Mouse (Mus musculus): ENCODE data around the gene Shmt1. TPM values are rescaled to one million over a fixed set of nuclear protein-coding genes. Genes with fewer than 3 reads are reported as not detected.

Shmt1 gene
- polyA plus RNA-seq, 1 experiment from 2014 or later = 62.6 TPM

GRCm38 (mm10) chr11:60828903-60829302 is 17.4 kb upstream of the Shmt1 start:
- H3K4me3 ChIP-seq (ENCODE audit: low read depth, low read length) = no peak overlapping the region
- no peaks in the 10 kb centered on the region for H3K27me3 ChIP-seq (ENCODE audit: control insufficient read depth, insufficient read depth, low read depth, low read length)
- no peak for ATAC-seq (ENCODE audit: low read depth)
- no peak overlapping the region for H3K4me2 ChIP-seq (ENCODE audit: low read depth, low read length)
- no peak overlapping the region for H3K27ac ChIP-seq (ENCODE audit: low read length)
- 16% methylated on average over 2 of the region's 2 CpGs for WGBS (ENCODE audit: insufficient replicate concordance)
- H3K4me1 ChIP-seq (ENCODE audit: control insufficient read depth, low read depth, low read length) = peaks cover 5% of the 10 kb centered on the region
- H3K9ac ChIP-seq (ENCODE audit: low read depth, low read length) = no peak overlapping the region
- no peaks in the 10 kb centered on the region for H3K36me3 ChIP-seq (ENCODE audit: control insufficient read depth, insufficient read depth)
- no peaks in the 10 kb centered on the region for H3K9me3 ChIP-seq (replicated peaks; ENCODE audit: control insufficient read depth, low read length)

- no peak for ATAC-seq (ENCODE audit: low read depth)
Measured at GRCm38 (mm10) chr11:60827241-60827945, 15.9 kb upstream of the Shmt1 start.

GRCm38 (mm10) chr11:60826700-60827099 is 15.2 kb upstream of the Shmt1 start:
- Histone ChIP-seq H3K4me3 (ENCODE audit: low read depth, low read length) (no peak overlapping the region), H3K9me3 (replicated peaks; ENCODE audit: control insufficient read depth, low read length) (no peaks in the 10 kb centered on the region), H3K27me3 (ENCODE audit: control insufficient read depth, insufficient read depth, low read depth, low read length) (no peaks in the 10 kb centered on the region), H3K27ac (ENCODE audit: low read length) (no peak overlapping the region), H3K4me1 (ENCODE audit: control insufficient read depth, low read depth, low read length) (peaks cover 5% of the 10 kb centered on the region), H3K4me2 (ENCODE audit: low read depth, low read length) (no peak overlapping the region), H3K9ac (ENCODE audit: low read depth, low read length) (no peak overlapping the region), H3K36me3 (ENCODE audit: control insufficient read depth, insufficient read depth) (no peaks in the 10 kb centered on the region)
- no peak for ATAC-seq (ENCODE audit: low read depth)
- whole genome bisulfite sequencing (ENCODE audit: insufficient replicate concordance) = 24% methylated on average over 1 of the region's 1 CpGs

More at GRCm38 (mm10) chr11:60827241-60827945, 15.9 kb upstream of the Shmt1 start:
- Histone ChIP-seq H3K27me3 (ENCODE audit: control insufficient read depth, insufficient read depth, low read depth, low read length) (no peaks in the 10 kb centered on the region), H3K27ac (ENCODE audit: low read length) (no peak overlapping the region), H3K4me2 (ENCODE audit: low read depth, low read length) (no peak overlapping the region), H3K9me3 (replicated peaks; ENCODE audit: control insufficient read depth, low read length) (no peaks in the 10 kb centered on the region), H3K4me1 (ENCODE audit: control insufficient read depth, low read depth, low read length) (peaks cover 5% of the 10 kb centered on the region), H3K4me3 (ENCODE audit: low read depth, low read length) (no peak overlapping the region), H3K36me3 (ENCODE audit: control insufficient read depth, insufficient read depth) (no peaks in the 10 kb centered on the region), H3K9ac (ENCODE audit: low read depth, low read length) (no peak overlapping the region)
- WGBS (ENCODE audit: insufficient replicate concordance) = 55% methylated on average over 4 of the region's 4 CpGs

- Histone ChIP-seq H3K4me3 (ENCODE audit: low read depth, low read length) (no peak overlapping the region), H3K9me3 (replicated peaks; ENCODE audit: control insufficient read depth, low read length) (no peaks in the 10 kb centered on the region), H3K27me3 (ENCODE audit: control insufficient read depth, insufficient read depth, low read depth, low read length) (no peaks in the 10 kb centered on the region), H3K4me2 (ENCODE audit: low read depth, low read length) (no peak overlapping the region), H3K27ac (ENCODE audit: low read length) (0 out of 2 replicates have a peak overlapping the region, but pooled peaks have one; percentile 31), H3K4me1 (ENCODE audit: control insufficient read depth, low read depth, low read length) (no peaks in the 10 kb centered on the region), H3K9ac (ENCODE audit: low read depth, low read length) (no peak overlapping the region), H3K36me3 (ENCODE audit: control insufficient read depth, insufficient read depth) (no peaks in the 10 kb centered on the region)
- peak; percentile 88 for ATAC-seq (ENCODE audit: low read depth)
- 60% methylated on average over 3 of the region's 3 CpGs for WGBS (ENCODE audit: insufficient replicate concordance)
Measured at GRCm38 (mm10) chr11:60825191-60825590, 13.7 kb upstream of the Shmt1 start.

- Histone ChIP-seq H3K9ac (ENCODE audit: low read depth, low read length) (no peak overlapping the region), H3K27me3 (ENCODE audit: control insufficient read depth, insufficient read depth, low read depth, low read length) (no peaks in the 10 kb centered on the region), H3K36me3 (ENCODE audit: control insufficient read depth, insufficient read depth) (no peaks in the 10 kb centered on the region), H3K4me2 (ENCODE audit: low read depth, low read length) (no peak overlapping the region), H3K27ac (ENCODE audit: low read length) (no peak overlapping the region), H3K4me1 (ENCODE audit: control insufficient read depth, low read depth, low read length) (no peaks in the 10 kb centered on the region), H3K9me3 (replicated peaks; ENCODE audit: control insufficient read depth, low read length) (no peaks in the 10 kb centered on the region), H3K4me3 (ENCODE audit: low read depth, low read length) (no peak overlapping the region)
- no peak for ATAC-seq (ENCODE audit: low read depth)
- 25% methylated on average over 2 of the region's 2 CpGs for WGBS (ENCODE audit: insufficient replicate concordance)
Measured at GRCm38 (mm10) chr11:60823771-60824170, 12.3 kb upstream of the Shmt1 start.

GRCm38 (mm10) chr11:60816398-60816797 is 4.9 kb upstream of the Shmt1 start:
- Histone ChIP-seq H3K27me3 (ENCODE audit: control insufficient read depth, insufficient read depth, low read depth, low read length) (no peaks in the 10 kb centered on the region), H3K9ac (ENCODE audit: low read depth, low read length) (no peak overlapping the region), H3K4me3 (ENCODE audit: low read depth, low read length) (no peak overlapping the region), H3K4me1 (ENCODE audit: control insufficient read depth, low read depth, low read length) (no peaks in the 10 kb centered on the region; the same call in 1 of the 2 replicates), H3K4me2 (ENCODE audit: low read depth, low read length) (no peak overlapping the region), H3K9me3 (replicated peaks; ENCODE audit: control insufficient read depth, low read length) (no peaks in the 10 kb centered on the region), H3K36me3 (ENCODE audit: control insufficient read depth, insufficient read depth) (no peaks in the 10 kb centered on the region), H3K27ac (ENCODE audit: low read length) (no peak overlapping the region)
- ATAC-seq (ENCODE audit: low read depth) = no peak
- WGBS (ENCODE audit: insufficient replicate concordance) = 46% methylated on average over 5 of the region's 5 CpGs

GRCm38 (mm10) chr11:60811054-60811460 is 461 bp downstream of the Shmt1 start:
- Histone ChIP-seq H3K27me3 (ENCODE audit: control insufficient read depth, insufficient read depth, low read depth, low read length) (no peaks in the 10 kb centered on the region), H3K4me2 (ENCODE audit: low read depth, low read length) (peak overlapping the region; percentile 78), H3K9ac (ENCODE audit: low read depth, low read length) (peak overlapping the region; percentile 39; the same call in 1 of the 2 replicates), H3K4me1 (ENCODE audit: control insufficient read depth, low read depth, low read length) (peaks cover 19% of the 10 kb centered on the region), H3K27ac (ENCODE audit: low read length) (peak overlapping the region; percentile 45), H3K36me3 (ENCODE audit: control insufficient read depth, insufficient read depth) (no peaks in the 10 kb centered on the region), H3K4me3 (ENCODE audit: low read depth, low read length) (peak overlapping the region; percentile 57), H3K9me3 (replicated peaks; ENCODE audit: control insufficient read depth, low read length) (no peaks in the 10 kb centered on the region)
- 0% methylated on average over 29 of the region's 29 CpGs for WGBS (ENCODE audit: insufficient replicate concordance)
- ATAC-seq (ENCODE audit: low read depth) = peak; percentile 96

GRCm38 (mm10) chr11:60810046-60810965 is 1.2 kb downstream of the Shmt1 start:
- H3K4me1 ChIP-seq (ENCODE audit: control insufficient read depth, low read depth, low read length) = peaks cover 19% of the 10 kb centered on the region
- H3K9me3 ChIP-seq (replicated peaks; ENCODE audit: control insufficient read depth, low read length) = no peaks in the 10 kb centered on the region
- H3K4me3 ChIP-seq (ENCODE audit: low read depth, low read length) = peak overlapping the region; percentile 57
- no peak for ATAC-seq (ENCODE audit: low read depth)
- WGBS (ENCODE audit: insufficient replicate concordance) = 5% methylated on average over 14 of the region's 14 CpGs
- H3K27ac ChIP-seq (ENCODE audit: low read length) = peak overlapping the region; percentile 45
- H3K27me3 ChIP-seq (ENCODE audit: control insufficient read depth, insufficient read depth, low read depth, low read length) = no peaks in the 10 kb centered on the region
- peak overlapping the region; percentile 36; the same call in 1 of the 2 replicates for H3K9ac ChIP-seq (ENCODE audit: low read depth, low read length)
- H3K36me3 ChIP-seq (ENCODE audit: control insufficient read depth, insufficient read depth) = no peaks in the 10 kb centered on the region
- peak overlapping the region; percentile 78 for H3K4me2 ChIP-seq (ENCODE audit: low read depth, low read length)
